In genomic region chr10:81481605-81482532, GRCm38 (mm10) we compare ENCODE assay signal across 8 mouse cellular contexts. TPM values are rescaled to one million over a fixed set of nuclear protein-coding genes. Genes with fewer than 3 reads are reported as not detected.
A peak's percentile ranks its signal among the peaks of the same experiment; 100 is the strongest.
DNase-seq lines count a peak whose midpoint lies in the region; ATAC-seq and TF ChIP-seq lines count a peak whose summit lies in the region.

No protein-coding gene starts in this region.

- H3K27ac ChIP-seq in heart, embryonic 12.5 days (ENCODE audit: poor library complexity, severe bottlenecking): no peak overlapping the region
- no peak overlapping the region for H3K27ac ChIP-seq in limb, embryonic 15.5 days

- no peak for ATAC-seq in heart, embryonic 12.5 days (ENCODE audit: insufficient number of reproducible peaks, low FRiP score)
- ATAC-seq in erythroid progenitor cell, adult 5-6 weeks (replicated peaks; ENCODE audit: low FRiP score, poor library complexity, severe bottlenecking): peak; percentile 8; the same call in 1 of the 2 replicates
- ATAC-seq in limb, embryonic 15.5 days (ENCODE audit: insufficient number of reproducible peaks, low FRiP score, low TSS enrichment, low read depth): no peak

- H3K4me2 ChIP-seq in heart, embryonic 12.5 days: peak overlapping the region; percentile 90
- peak overlapping the region; percentile 87 for H3K4me2 ChIP-seq in limb, embryonic 15.5 days

- H3K4me1 ChIP-seq in heart, embryonic 12.5 days (replicated peaks): peaks cover 8% of the 10 kb centered on the region
- H3K4me1 ChIP-seq in E14TG2a.4 (replicated peaks; ENCODE audit: low read depth, low read length): peaks cover 72% of the 10 kb centered on the region
- peaks cover 12% of the 10 kb centered on the region for H3K4me1 ChIP-seq in limb, embryonic 15.5 days

- 6% methylated on average over 35 of the region's 35 CpGs for WGBS in heart, embryonic 12.5 days
- WGBS in limb, embryonic 15.5 days: 4% methylated on average over 35 of the region's 35 CpGs

- DNase-seq in heart, postnatal 14 days: no peak
- DNase-seq in ovary, postnatal 10 days (ENCODE audit: low spot score): no peak
- no peak for DNase-seq in frontal cortex, postnatal 10 days (ENCODE audit: low spot score in 2 of 2)
- DNase-seq in thymus, postnatal 0 days (ENCODE audit: low spot score): no peak

- H3K27me3 ChIP-seq in heart, embryonic 12.5 days (replicated peaks): peaks cover 56% of the 10 kb centered on the region
- H3K27me3 ChIP-seq in E14TG2a.4 (ENCODE audit: insufficient read depth, low read length): peaks cover 25% of the 10 kb centered on the region
- peaks cover 49% of the 10 kb centered on the region for H3K27me3 ChIP-seq in limb, embryonic 15.5 days

- H3K9ac ChIP-seq in heart, embryonic 12.5 days: peak overlapping the region; percentile 67
- H3K9ac ChIP-seq in limb, embryonic 15.5 days: peak overlapping the region; percentile 58

- H3K36me3 ChIP-seq in heart, embryonic 12.5 days: peaks cover 9% of the 10 kb centered on the region
- peaks cover 12% of the 10 kb centered on the region for H3K36me3 ChIP-seq in E14TG2a.4 (ENCODE audit: insufficient read depth, low read length)
- peaks cover 6% of the 10 kb centered on the region for H3K36me3 ChIP-seq in limb, embryonic 15.5 days

- no peak for TF ChIP-seq CTCF in E14TG2a.4 (conservative IDR thresholded peaks at IDR 0.05; ENCODE audit: low read length)

- H3K9me3 ChIP-seq in heart, embryonic 12.5 days (replicated peaks): no peaks in the 10 kb centered on the region
- no peaks in the 10 kb centered on the region for H3K9me3 ChIP-seq in E14TG2a.4 (ENCODE audit: low read length)
- H3K9me3 ChIP-seq in limb, embryonic 15.5 days: no peaks in the 10 kb centered on the region

- H3K4me3 ChIP-seq in heart, embryonic 12.5 days: peak overlapping the region; percentile 51
- H3K4me3 ChIP-seq in E14TG2a.4 (replicated peaks; ENCODE audit: low read length): peak overlapping the region; percentile 84
- peak overlapping the region; percentile 52 for H3K4me3 ChIP-seq in limb, embryonic 15.5 days

- intact Hi-C loops in heart, postnatal 14 days (cut with DNase I): no loop called here

RNA-seq across cellular contexts. Expression of gene Celf5, which starts 0.6 kb away (rescaled TPM):
- polyA plus RNA-seq in heart, embryonic 12.5 days (2016; fragmentation: Nextera tagmentation; extraction: Ambion mirVana): 0.19 and 0.28 TPM in 2 replicates
- total RNA-seq in heart, postnatal 14 days (2021): under 1 TPM; 0.15 to 0.19 TPM
- total RNA-seq in erythroid progenitor cell, adult 5-6 weeks (2015; ENCODE audit: low replicate concordance): not detected in 2 replicates
- not detected in 2 replicates for total RNA-seq in erythroid progenitor cell, adult 5-6 weeks (2017; ENCODE audit: low replicate concordance)
- 1.1 and 1.3 TPM in 2 replicates for polyA plus RNA-seq in limb, embryonic 15.5 days (2015; fragmentation: Nextera tagmentation; extraction: Ambion mirVana)
- polyA plus RNA-seq in thymus, postnatal 0 days (2015; fragmentation: Nextera tagmentation; extraction: Ambion mirVana): 0.04 and 0.25 TPM in 2 replicates

RNA-seq across cellular contexts. Expression of gene Ncln, which starts 14.3 kb away (rescaled TPM):
- 54.9 and 60.2 TPM in 2 replicates for polyA plus RNA-seq in heart, embryonic 12.5 days (2016; fragmentation: Nextera tagmentation; extraction: Ambion mirVana)
- total RNA-seq in heart, postnatal 14 days (2021): 10 to 100 TPM; 55.4 to 62.0 TPM
- total RNA-seq in erythroid progenitor cell, adult 5-6 weeks (2015; ENCODE audit: low replicate concordance): 8.6 and 37.7 TPM in 2 replicates
- 8.7 and 27.1 TPM in 2 replicates for total RNA-seq in erythroid progenitor cell, adult 5-6 weeks (2017; ENCODE audit: low replicate concordance)
- 94.0 and 95.1 TPM in 2 replicates for polyA plus RNA-seq in limb, embryonic 15.5 days (2015; fragmentation: Nextera tagmentation; extraction: Ambion mirVana)
- 39.4 and 45.5 TPM in 2 replicates for polyA plus RNA-seq in thymus, postnatal 0 days (2015; fragmentation: Nextera tagmentation; extraction: Ambion mirVana)

RNA-seq across cellular contexts. Expression of gene S1pr4, which starts 18.1 kb away (rescaled TPM):
- polyA plus RNA-seq in heart, embryonic 12.5 days (2016; fragmentation: Nextera tagmentation; extraction: Ambion mirVana): 0.42 and 0.52 TPM in 2 replicates
- 1 to 10 TPM in 1 of 2 experiments, under 1 TPM in 1; 0.96 to 1.2 TPM for total RNA-seq in heart, postnatal 14 days (2021)
- total RNA-seq in erythroid progenitor cell, adult 5-6 weeks (2015; ENCODE audit: low replicate concordance): 2.2 and 5.4 TPM in 2 replicates
- total RNA-seq in erythroid progenitor cell, adult 5-6 weeks (2017; ENCODE audit: low replicate concordance): 2.3 and 3.7 TPM in 2 replicates
- polyA plus RNA-seq in limb, embryonic 15.5 days (2015; fragmentation: Nextera tagmentation; extraction: Ambion mirVana): 0.67 and 0.72 TPM in 2 replicates
- 22.2 and 25.6 TPM in 2 replicates for polyA plus RNA-seq in thymus, postnatal 0 days (2015; fragmentation: Nextera tagmentation; extraction: Ambion mirVana)

RNA-seq across cellular contexts. Expression of gene Nfic, which starts 26.4 kb away (rescaled TPM):
- 39.3 and 40.7 TPM in 2 replicates for polyA plus RNA-seq in heart, embryonic 12.5 days (2016; fragmentation: Nextera tagmentation; extraction: Ambion mirVana)
- total RNA-seq in heart, postnatal 14 days (2021): 100 to 1,000 TPM; 133 TPM
- 10.1 and 15.1 TPM in 2 replicates for total RNA-seq in erythroid progenitor cell, adult 5-6 weeks (2015; ENCODE audit: low replicate concordance)
- total RNA-seq in erythroid progenitor cell, adult 5-6 weeks (2017; ENCODE audit: low replicate concordance): 0.45 and 0.90 TPM in 2 replicates
- polyA plus RNA-seq in limb, embryonic 15.5 days (2015; fragmentation: Nextera tagmentation; extraction: Ambion mirVana): 138 and 146 TPM in 2 replicates
- polyA plus RNA-seq in thymus, postnatal 0 days (2015; fragmentation: Nextera tagmentation; extraction: Ambion mirVana): 21.5 and 21.9 TPM in 2 replicates

RNA-seq across cellular contexts. Expression of gene Gna15, which starts 42.2 kb away (rescaled TPM):
- 1.9 and 2.3 TPM in 2 replicates for polyA plus RNA-seq in heart, embryonic 12.5 days (2016; fragmentation: Nextera tagmentation; extraction: Ambion mirVana)
- total RNA-seq in heart, postnatal 14 days (2021): under 1 TPM; 0.73 to 0.76 TPM
- 1.4 TPM in 1 of 2 replicates, not detected in the other for total RNA-seq in erythroid progenitor cell, adult 5-6 weeks (2015; ENCODE audit: low replicate concordance)
- 2.6 and 4.9 TPM in 2 replicates for total RNA-seq in erythroid progenitor cell, adult 5-6 weeks (2017; ENCODE audit: low replicate concordance)
- 7.3 and 7.9 TPM in 2 replicates for polyA plus RNA-seq in limb, embryonic 15.5 days (2015; fragmentation: Nextera tagmentation; extraction: Ambion mirVana)
- polyA plus RNA-seq in thymus, postnatal 0 days (2015; fragmentation: Nextera tagmentation; extraction: Ambion mirVana): 3.5 TPM in 2 replicates

Comparison
In these comparisons a context has a peak if more than half of its experiments do, and no peak if none do; other contexts are left out.
1. RNA of gene S1pr4, which starts 18.1 kb away (polyA plus RNA-seq): 22.2 to 25.6 TPM in thymus, postnatal 0 days; 0.67 to 0.72 TPM in limb, embryonic 15.5 days and 0.42 to 0.52 TPM in heart, embryonic 12.5 days; every median in the first group is over 10 times any median in the second.
2. Peak in every context shown above with its lines, with median percentiles within 50 percentile points of each other: H3K4me3 ChIP-seq.